Mouse (Mus musculus): ENCODE measurements around the gene Cyb5r3.
"Not testable (repeated sequence)": the region's sequence is repeated elsewhere in the genome, so short reads cannot be mapped to it uniquely, and the experiment has no call there.

Cyb5r3 gene

GRCm38 (mm10) chr15:83150694-83151093 is 21.7 kb downstream of the Cyb5r3 start:
- no peak for DNase-seq (ENCODE audit: low spot score in 2 of 2)

GRCm38 (mm10) chr15:83150073-83150442 is 22.3 kb downstream of the Cyb5r3 start:
- no peak for DNase-seq (ENCODE audit: low spot score in 2 of 2)

DNA sequence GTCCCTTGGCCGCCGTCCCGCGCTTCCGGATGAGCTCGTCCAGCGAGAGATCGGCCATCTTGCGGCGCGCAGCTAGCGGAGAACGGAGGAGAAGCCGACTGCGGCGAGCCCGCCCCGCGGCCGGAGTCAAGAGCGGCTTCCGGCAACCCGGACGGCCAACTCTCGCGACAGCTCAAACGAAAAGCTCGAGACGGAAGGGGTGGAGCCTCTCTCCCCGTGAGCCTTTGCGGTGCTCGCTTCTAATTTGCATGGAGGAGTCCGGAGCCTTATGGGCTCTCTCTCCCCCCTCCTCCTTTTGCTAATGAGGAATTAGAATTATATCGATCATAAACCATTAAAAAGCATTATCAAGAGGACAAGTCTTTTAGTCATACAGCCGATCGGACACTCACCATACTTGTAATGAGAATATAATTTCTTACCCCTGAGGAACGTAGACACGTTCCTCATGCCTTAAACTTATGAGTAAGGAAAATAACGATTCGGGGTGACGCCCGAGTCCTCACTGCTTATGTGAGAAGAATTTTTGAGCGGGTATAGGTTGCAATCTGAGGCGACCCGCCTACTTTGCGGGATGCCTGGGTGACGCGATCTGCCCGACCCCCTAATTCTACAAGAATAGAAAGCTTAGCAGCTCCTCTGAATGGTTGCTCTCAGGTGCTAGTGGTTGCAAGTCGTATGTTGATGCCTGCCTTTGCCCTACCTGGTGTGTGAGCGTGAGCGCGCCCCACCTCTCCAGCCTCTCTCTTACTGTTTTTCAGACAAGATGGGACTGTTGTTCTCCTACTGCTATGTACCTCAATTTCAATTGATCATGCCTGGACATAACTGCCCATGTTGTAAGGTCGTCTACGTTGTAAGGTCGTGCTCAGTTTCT is 23.0 kb downstream of the Cyb5r3 start, which contains the start of gene Poldip3:
Gene Poldip3, minus strand, starts transcription at position 189 of the 877 bp plus-strand sequence.
- peak; percentile 96 to 98 for DNase-seq (ENCODE audit: low spot score in 2 of 2)

- no peak for DNase-seq (ENCODE audit: low spot score in 2 of 2)
Observed at GRCm38 (mm10) chr15:83148801-83149195, 23.6 kb downstream of the Cyb5r3 start.

DNA sequence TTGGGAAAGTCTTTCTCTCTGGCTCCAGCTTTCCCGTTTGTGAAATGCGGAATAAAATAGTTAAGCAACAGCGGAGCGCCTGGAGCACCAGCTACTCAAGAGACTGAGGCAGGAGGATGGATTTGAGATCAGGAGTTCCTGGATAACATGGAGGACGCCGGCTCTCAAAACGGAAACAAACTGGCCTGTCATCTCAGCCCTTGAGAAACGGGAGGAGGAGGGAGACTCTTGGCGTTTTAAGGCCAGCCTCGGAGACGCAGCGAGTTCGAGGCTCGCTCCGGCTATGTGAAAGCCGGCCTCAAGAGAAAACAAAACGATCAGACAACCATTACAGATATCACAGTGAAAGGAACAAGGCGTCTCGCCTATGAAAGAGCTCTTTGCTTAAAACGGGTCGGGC is 24.0 kb downstream of the Cyb5r3 start:
- DNase-seq (ENCODE audit: low spot score in 2 of 2) = no peak

GRCm38 (mm10) chr15:83145541-83145940 is 26.9 kb downstream of the Cyb5r3 start:
- DNase-seq (ENCODE audit: low spot score in 2 of 2) = peak in 1 of 2 experiments; percentile 10

DNA sequence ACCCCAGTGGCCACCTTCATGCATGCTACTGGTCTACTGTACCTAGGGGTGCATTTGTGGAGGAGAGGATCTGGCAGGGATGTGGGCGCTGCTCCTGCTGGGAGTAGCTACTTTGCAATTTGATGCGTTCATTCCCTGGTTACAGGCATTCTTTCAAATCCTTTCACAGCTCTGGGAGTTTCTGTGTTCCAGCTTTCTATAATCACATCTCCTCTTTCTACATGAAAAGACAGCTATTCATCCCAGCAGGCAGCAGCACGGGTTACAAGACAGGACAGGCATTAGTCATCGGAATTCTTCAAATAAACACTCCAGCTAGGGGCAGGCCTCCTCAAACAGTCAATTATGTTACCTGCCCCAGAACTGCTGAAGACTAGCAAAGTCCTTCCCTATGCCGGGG is 29.5 kb downstream of the Cyb5r3 start:
- DNase-seq (ENCODE audit: low spot score in 2 of 2) = no peak

DNA sequence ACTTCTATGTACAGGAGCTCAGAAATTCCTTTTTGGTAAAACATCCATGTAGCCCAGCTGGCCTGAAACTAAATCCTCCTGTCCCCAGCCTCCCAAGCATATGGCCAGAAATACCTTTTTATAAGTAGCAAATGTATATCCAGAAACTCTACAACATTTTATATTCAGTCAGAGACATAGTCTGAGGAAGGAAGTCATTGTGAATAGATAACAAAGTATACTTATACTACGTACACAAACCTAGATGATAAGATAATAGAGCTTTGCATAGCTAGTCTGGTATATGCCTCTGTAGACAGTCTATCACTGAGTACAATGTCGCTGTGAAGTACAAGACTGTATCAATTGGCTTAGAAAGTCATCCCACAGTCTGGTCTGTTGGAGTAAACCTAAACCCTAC is 36.7 kb downstream of the Cyb5r3 start:
- no peak for DNase-seq (ENCODE audit: low spot score in 2 of 2)

- no peak for DNase-seq (ENCODE audit: low spot score in 2 of 2)
Observed at GRCm38 (mm10) chr15:83134671-83135070, 37.7 kb downstream of the Cyb5r3 start.

- no peak for DNase-seq (ENCODE audit: low spot score in 2 of 2)
Observed at GRCm38 (mm10) chr15:83129530-83130231, 42.7 kb downstream of the Cyb5r3 start.

GRCm38 (mm10) chr15:83127037-83127436 is 45.4 kb downstream of the Cyb5r3 start:
- not testable (repeated sequence) for DNase-seq (ENCODE audit: low spot score in 2 of 2)

DNA sequence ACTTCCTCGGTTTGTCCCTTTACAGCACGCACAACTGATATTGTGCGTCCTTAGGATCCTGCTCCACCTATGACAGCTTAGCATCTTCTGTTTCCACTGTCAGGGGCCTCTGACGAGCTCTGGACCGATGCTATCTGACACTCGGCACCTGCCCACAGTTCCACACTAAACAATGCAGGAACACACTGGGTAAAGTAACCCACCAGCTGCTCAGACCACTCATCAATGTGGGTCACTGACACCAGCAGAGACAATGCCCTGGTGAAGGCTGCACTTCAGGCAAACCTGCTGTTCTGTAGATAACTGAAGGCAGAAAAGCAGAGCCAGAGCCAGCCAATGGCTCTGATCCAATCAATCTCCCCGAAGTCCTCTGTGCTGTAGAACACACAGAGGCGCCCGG is 45.8 kb downstream of the Cyb5r3 start:
- DNase-seq (ENCODE audit: low spot score in 2 of 2) = no peak

GRCm38 (mm10) chr15:83124625-83125024 is 47.8 kb downstream of the Cyb5r3 start:
- no peak for DNase-seq (ENCODE audit: low spot score in 2 of 2)

GRCm38 (mm10) chr15:83122566-83123145 is 49.7 kb downstream of the Cyb5r3 start, which contains the start of gene Rrp7a:
TSS of gene Rrp7a (minus strand) at chr15:83122801.
- DNase-seq (ENCODE audit: low spot score in 2 of 2) = peak; percentile 83

- DNase-seq (ENCODE audit: low spot score in 2 of 2) = peak; percentile 13 to 31
Observed at GRCm38 (mm10) chr15:83121709-83122565, 50.5 kb downstream of the Cyb5r3 start.

DNA sequence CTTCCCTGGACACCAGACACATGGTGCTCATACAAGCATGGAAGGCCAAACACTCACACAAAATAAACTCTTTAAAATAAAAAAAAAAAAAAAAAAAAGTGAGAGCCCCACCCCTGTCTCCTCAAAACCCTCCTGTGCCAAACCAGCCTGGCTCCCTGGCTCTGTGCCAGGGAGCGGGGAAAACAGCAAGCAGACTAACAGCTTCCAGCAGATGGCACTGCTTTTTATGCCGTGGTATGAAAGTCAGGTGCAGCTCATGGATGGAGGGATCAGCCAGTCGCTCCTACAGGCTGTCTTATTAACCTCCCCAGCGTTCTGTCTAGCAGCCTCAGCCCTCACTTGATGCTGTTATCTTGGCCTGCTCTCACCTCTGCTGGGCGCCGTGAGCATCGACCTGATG is 54.0 kb downstream of the Cyb5r3 start:
- no peak for DNase-seq (ENCODE audit: low spot score in 2 of 2)

- no peak for DNase-seq (ENCODE audit: low spot score in 2 of 2)
Observed at GRCm38 (mm10) chr15:83115071-83115470, 57.3 kb downstream of the Cyb5r3 start.

GRCm38 (mm10) chr15:83114106-83114505 is 58.3 kb downstream of the Cyb5r3 start:
- DNase-seq (ENCODE audit: low spot score in 2 of 2) = no peak

- peak; percentile 34 for DNase-seq (ENCODE audit: low spot score in 2 of 2)
Observed at GRCm38 (mm10) chr15:83112898-83113297, 59.5 kb downstream of the Cyb5r3 start.

DNA sequence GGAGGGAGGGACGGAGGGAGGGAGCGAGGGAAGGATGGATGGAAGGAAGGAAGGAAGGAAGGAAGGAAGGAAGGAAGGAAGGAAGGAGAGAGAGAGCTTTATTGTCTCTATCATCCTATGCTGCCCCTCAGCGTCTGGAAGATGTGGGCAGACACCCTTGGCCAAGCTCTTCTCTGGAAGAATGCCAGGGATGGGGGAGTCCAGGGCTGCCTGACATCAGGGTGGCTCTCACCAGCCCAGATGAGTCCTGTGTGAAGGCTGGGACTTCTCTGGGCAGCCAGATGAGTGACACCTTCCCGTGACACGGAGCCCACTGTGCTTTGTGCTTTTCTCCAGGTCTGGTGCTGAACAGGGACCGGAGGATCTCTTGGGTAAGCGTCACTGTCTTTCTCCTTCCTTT is 60.5 kb downstream of the Cyb5r3 start:
- DNase-seq (ENCODE audit: low spot score in 2 of 2) = no peak

DNA sequence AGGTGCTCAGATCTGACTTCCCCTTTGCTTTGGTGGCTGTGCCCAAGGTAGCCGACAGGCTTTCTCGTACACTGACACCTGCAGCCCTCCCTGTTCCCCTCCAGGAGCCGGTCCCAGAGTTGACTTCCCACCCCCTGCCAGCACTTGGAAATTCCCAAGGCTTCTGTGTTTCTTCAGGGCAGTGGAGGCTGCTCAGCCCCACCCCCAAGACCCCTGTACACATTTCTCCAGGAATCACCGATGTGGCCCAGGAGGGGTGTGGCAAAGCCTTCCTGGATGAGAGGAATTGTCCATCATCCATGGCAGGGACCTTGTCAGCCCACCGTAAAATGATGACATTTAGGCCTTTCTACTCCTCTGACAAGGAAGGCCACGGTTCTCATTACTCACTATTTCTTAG is 61.1 kb downstream of the Cyb5r3 start:
- no peak for DNase-seq (ENCODE audit: low spot score in 2 of 2)

GRCm38 (mm10) chr15:83107814-83108213 is 64.6 kb downstream of the Cyb5r3 start:
- DNase-seq (ENCODE audit: low spot score in 2 of 2) = no peak

All from spleen, postnatal 36 days (tissue).